Mouse (Mus musculus) lung, postnatal 0 days (tissue): ENCODE data around the gene Ubtf. TPM values are rescaled to one million over a fixed set of nuclear protein-coding genes. Genes with fewer than 3 reads are reported as not detected.

Experiments used
- ATAC-seq: fragments of 200-750 bp; cut with Nextera tagmentation; 2 replicates; pipeline ENCODE4 v1.8.0; 2017; ENCODE audit warnings: moderate library complexity
- DNase-seq: peaks from one replicate; pipeline ENCODE4 v3.0.0-alpha.2; 2016; ENCODE audit warnings: low spot score
- H3K27ac ChIP-seq: fragments of 300-500 bp; sonication (generic); 2 replicates; pipeline ENCODE4 v1.5.1; 2014; ENCODE audit warnings: antibody characterized with exemption, mild to moderate bottlenecking, low read length, mixed read lengths
- H3K27me3 ChIP-seq: fragments of 300-500 bp; sonication (generic); replicated peaks from 2 replicates; pipeline ENCODE4 v1.6.1; 2014; ENCODE audit warnings: low read length, mixed read lengths; ENCODE audit not compliant: insufficient read depth
- H3K36me3 ChIP-seq: fragments of 300-500 bp; sonication (generic); 2 replicates; pipeline ENCODE4 v1.6.1; 2014; ENCODE audit warnings: low read length, mixed read lengths; ENCODE audit not compliant: insufficient read depth
- H3K4me1 ChIP-seq: fragments of 300-500 bp; sonication (generic); 2 replicates; pipeline ENCODE4 v1.6.1; 2014; ENCODE audit warnings: antibody characterized with exemption, low read depth, low read length, mixed read lengths; ENCODE audit not compliant: insufficient read depth
- H3K4me2 ChIP-seq: fragments of 300-500 bp; sonication (generic); replicated peaks from 2 replicates; pipeline ENCODE4 v1.6.1; 2014; ENCODE audit warnings: low read depth, mild to moderate bottlenecking, low read length, moderate library complexity, mixed read lengths
- H3K4me3 ChIP-seq: fragments of 300-500 bp; sonication (generic); 2 replicates; pipeline ENCODE4 v1.5.1; 2014; ENCODE audit warnings: low read depth, low read length
- H3K9ac ChIP-seq: fragments of 300-500 bp; sonication (generic); replicated peaks from 2 replicates; pipeline ENCODE4 v1.6.1; 2014; ENCODE audit warnings: low read depth, mild to moderate bottlenecking
- H3K9me3 ChIP-seq: fragments of 300-500 bp; sonication (generic); 2 replicates; pipeline ENCODE4 v1.6.1; 2016; ENCODE audit warnings: low read length, mixed read lengths
- CTCF ChIP-seq: IDR thresholded peaks from 2 replicates; pipeline ENCODE4 v1.5.1; 2016; ENCODE audit warnings: antibody characterized with exemption, mild to moderate bottlenecking
- EP300 ChIP-seq: IDR thresholded peaks from 2 replicates; pipeline ENCODE4 v1.6.1; 2016; ENCODE audit warnings: antibody characterized with exemption, mild to moderate bottlenecking, control low read depth
- WGBS: fragments of 180-500 bp; shearing (Covaris S2); extraction: QIAGEN DNeasy Blood & Tissue Kit; methylation state at CpG from one replicate; pipeline ENCODE4 v1.1.7; 2014; 5-methylcytosine and 5-hydroxymethylcytosine counted together
- polyA plus RNA-seq: library from polyadenylated mRNA; unstranded; fragments of >200 nt; fragmentation: Nextera tagmentation; extraction: Ambion mirVana; gene quantifications from 2 replicates; pipeline ENCODE4 v1.2.1, GENCODE M21; 2015

Ubtf gene
- polyA plus RNA-seq, 1 experiment from 2014 or later: 53.7 TPM

DNA sequence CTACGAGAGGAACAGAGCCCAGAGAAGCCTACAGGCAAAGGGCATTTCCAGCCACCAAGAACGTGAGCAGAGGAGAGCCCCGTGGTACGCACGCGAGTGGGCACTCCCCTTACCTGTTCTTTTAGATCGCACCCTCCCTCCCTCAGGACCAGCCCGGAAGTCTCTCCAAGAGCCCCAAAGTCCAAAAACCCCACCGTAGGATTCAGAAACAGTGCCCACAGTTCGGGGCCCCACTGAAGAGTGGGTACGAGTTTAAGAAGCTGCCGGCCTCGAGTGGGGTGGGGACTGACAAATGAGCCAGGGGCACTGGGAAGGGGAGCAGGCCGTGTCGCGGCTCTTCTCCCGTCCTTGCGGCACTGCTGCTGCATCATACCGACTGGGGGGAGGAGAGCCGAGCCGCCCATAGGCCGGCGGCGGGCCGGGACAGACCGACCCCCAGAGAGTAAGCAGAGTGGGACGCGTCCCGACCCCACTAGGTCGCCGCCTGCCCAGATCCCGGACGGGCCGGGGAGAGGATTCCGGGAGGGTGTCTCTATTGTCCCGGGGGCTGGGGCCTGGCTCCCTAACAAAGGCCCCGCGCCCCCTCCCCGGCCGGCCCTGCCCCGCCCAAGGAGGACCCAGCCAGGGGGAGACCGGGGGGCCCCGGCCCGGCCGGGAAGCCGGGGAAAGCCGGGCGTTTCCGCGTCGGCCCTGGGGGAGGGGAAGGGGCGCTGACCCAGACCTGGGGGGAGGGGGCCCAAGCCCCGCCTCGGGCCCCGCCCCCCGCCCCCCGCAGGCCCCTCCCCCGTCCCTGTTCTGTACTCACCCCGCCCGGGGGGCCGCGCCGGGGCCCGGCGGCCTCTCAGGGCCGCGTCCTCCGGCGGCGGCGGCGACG, 23.7 kb downstream of the Ubtf start:
- Histone ChIP-seq H3K27me3 (no peaks in the 10 kb centered on the region), H3K27ac (peak overlapping the region; percentile 97), H3K36me3 (peaks cover 20% of the 10 kb centered on the region), H3K4me3 (peak overlapping the region; percentile 88), H3K4me2 (peak overlapping the region; percentile 83), H3K4me1 (peaks cover 6% of the 10 kb centered on the region; the same call in 1 of the 2 replicates), H3K9ac (peak overlapping the region; percentile 87), H3K9me3 (no peaks in the 10 kb centered on the region)
- peak; percentile 38 for ATAC-seq
- DNase-seq: peak; percentile 73
- TF ChIP-seq CTCF (no peak), EP300 (0 out of 2 replicates have a peak, but pooled peaks have one; percentile 16)
- WGBS: under 1% methylated on average over 22 of the region's 73 CpGs

DNA sequence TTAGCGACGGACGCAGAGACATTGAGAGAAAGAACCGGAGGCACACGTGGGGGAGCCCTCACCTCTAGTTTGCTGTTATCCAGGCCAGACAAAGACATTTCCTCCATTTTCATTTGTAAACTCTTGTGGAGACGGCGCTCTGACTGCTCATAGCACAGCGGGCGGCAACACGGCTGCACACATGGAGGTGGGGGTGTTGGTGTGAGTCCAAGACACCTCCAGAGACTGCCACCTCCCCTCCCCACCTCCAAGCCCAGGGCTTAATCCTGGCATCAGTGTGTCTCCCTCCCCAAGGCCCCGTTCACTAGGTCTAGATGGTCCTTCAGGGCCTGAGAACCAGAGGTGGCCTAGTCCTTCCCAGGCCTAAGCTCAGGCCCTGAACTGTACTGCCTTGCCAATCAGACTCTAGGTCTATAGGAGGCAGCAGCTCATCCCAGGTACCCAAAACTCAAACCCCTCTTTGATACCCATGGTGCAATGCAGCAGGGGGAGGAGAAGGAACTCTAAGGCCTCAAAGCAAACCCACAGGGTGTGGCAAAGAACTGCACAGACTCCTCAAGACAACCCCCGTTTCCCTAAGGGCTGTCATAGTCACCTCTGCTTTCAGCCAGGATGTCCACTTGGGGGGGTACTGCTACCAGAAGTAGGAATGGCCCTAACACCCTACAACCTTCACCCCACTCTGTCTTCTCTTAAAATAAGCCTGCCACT, 24.5 kb downstream of the Ubtf start:
- H3K36me3 ChIP-seq: peaks cover 26% of the 10 kb centered on the region
- ATAC-seq (no peak), DNase-seq (peak; percentile 62)
- no peaks in the 10 kb centered on the region for H3K9me3 ChIP-seq
- H3K9ac ChIP-seq: peak overlapping the region; percentile 87; the same call in 1 of the 2 replicates
- 55% methylated on average over 12 of the region's 12 CpGs for WGBS
- H3K27ac ChIP-seq: peak overlapping the region; percentile 97
- H3K4me2 ChIP-seq: peak overlapping the region; percentile 83
- TF ChIP-seq CTCF (peak; percentile 24; the same call in 1 of the 2 replicates), EP300 (no peak)
- peak overlapping the region; percentile 88 for H3K4me3 ChIP-seq
- H3K4me1 ChIP-seq: peaks cover 6% of the 10 kb centered on the region; the same call in 1 of the 2 replicates
- no peaks in the 10 kb centered on the region for H3K27me3 ChIP-seq

DNA sequence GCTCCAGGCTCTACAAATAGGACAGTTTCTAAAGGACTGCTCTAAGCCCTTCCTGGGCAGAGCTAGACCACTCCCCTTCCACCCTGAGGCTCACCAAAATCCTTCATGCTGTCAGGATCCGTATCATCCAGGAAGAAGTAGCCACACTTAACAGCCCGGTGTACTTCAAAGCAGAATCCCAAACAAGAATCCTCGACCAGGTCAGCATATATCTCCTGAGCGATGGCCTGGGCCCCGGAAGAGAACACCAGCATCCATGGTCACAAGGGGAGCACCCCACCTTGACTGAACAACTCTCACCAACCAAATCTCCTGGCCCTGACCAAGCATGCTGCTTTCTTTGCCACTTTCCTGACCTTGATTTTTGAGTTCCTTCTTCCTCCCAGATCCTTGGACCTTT, 25.1 kb downstream of the Ubtf start:
- Histone ChIP-seq H3K9ac (no peak overlapping the region), H3K4me3 (no peak overlapping the region), H3K36me3 (peaks cover 26% of the 10 kb centered on the region), H3K27me3 (no peaks in the 10 kb centered on the region), H3K4me2 (no peak overlapping the region), H3K27ac (no peak overlapping the region), H3K4me1 (peaks cover 6% of the 10 kb centered on the region; the same call in 1 of the 2 replicates), H3K9me3 (no peaks in the 10 kb centered on the region)
- TF ChIP-seq EP300 (no peak), CTCF (no peak)
- ATAC-seq (no peak), DNase-seq (no peak)
- 58% methylated on average over 5 of the region's 5 CpGs for WGBS

DNA sequence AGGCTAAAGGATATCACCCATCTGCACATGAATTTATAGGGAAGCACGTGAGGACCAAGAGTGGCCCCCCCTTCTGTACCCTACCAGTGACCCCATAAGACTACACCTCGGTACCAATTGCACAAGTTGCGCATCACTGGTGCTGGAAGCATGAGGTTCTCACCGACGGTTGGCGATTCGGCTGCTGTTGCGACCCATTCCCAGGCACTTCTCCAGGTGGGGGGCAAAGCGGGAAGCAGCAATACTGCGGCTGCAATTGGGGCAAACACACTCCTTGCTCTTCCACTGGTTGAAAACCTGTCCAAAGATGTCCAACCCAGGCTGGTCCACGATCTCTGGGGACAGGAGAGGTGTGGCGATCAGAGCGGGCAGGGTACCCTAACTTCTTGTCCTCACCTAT, 25.6 kb downstream of the Ubtf start:
- H3K4me1 ChIP-seq: peaks cover 6% of the 10 kb centered on the region; the same call in 1 of the 2 replicates
- ATAC-seq: no peak
- WGBS: 94% methylated on average over 13 of the region's 13 CpGs

DNA sequence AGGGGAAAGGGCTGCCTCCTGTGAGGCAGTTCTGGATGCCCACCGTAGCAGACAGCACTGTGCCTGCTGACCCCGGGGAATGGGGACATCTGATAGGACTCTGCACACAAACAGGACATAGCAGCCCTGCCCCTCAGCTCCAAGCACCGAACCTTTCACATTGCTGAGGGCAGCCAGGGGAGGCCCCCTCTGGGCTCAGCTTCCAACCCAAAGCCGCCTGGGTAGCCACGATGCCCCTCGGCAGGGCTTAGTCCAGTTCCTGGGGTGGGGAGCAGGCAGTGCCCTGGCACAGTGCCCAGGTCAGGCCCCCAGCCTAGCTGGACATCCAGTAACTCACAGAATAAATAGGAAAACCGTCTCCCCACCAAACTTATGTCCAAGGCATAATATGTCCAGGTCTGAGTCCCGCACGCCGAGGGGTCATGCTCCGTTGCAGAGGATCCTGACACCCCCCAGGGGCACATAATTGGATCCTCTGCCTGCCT, 28.4 kb downstream of the Ubtf start:
- TF ChIP-seq CTCF: no peak
- no peak for TF ChIP-seq EP300
- DNase-seq: no peak
- H3K36me3 ChIP-seq: peaks cover 39% of the 10 kb centered on the region
- H3K27me3 ChIP-seq: no peaks in the 10 kb centered on the region
- H3K4me1 ChIP-seq: peaks cover 8% of the 10 kb centered on the region; the same call in 1 of the 2 replicates
- no peak overlapping the region for H3K4me3 ChIP-seq
- H3K27ac ChIP-seq: no peak overlapping the region
- no peak for ATAC-seq
- H3K4me2 ChIP-seq: no peak overlapping the region
- H3K9ac ChIP-seq: no peak overlapping the region
- no peaks in the 10 kb centered on the region for H3K9me3 ChIP-seq
- 78% methylated on average over 11 of the region's 11 CpGs for WGBS

More for the DNA sequence above, 25.6 kb downstream of the Ubtf start:
- H3K4me3 ChIP-seq: no peak overlapping the region
- H3K36me3 ChIP-seq: peaks cover 26% of the 10 kb centered on the region
- no peaks in the 10 kb centered on the region for H3K9me3 ChIP-seq
- TF ChIP-seq EP300 (no peak), CTCF (no peak)
- no peak for DNase-seq
- no peaks in the 10 kb centered on the region for H3K27me3 ChIP-seq
- no peak overlapping the region for H3K9ac ChIP-seq
- no peak overlapping the region for H3K4me2 ChIP-seq
- no peak overlapping the region for H3K27ac ChIP-seq

DNA sequence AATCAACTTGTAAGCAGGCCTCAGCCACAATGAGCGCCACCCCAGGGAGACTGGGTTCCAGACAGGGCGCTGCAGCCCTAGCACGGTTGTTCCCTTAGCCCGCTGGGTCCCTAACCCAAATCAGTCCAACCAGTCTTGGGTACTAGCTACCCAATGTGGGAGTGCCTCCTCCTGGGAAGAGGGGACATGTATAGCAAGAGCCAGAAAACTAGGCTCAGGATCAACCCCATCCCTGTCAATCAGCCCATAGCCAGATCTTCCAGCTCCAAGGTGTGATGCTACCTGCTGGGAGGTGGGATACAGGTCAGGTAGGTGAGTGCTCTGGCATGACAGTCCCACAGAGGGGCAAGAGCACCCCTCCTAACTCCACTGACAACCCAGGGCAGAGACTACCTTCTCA, 29.4 kb downstream of the Ubtf start:
- TF ChIP-seq CTCF: no peak
- TF ChIP-seq EP300: no peak
- no peak for ATAC-seq
- Histone ChIP-seq H3K4me2 (no peak overlapping the region), H3K4me3 (no peak overlapping the region), H3K9ac (no peak overlapping the region), H3K27ac (no peak overlapping the region), H3K4me1 (peaks cover 12% of the 10 kb centered on the region; the same call in 1 of the 2 replicates), H3K36me3 (peaks cover 39% of the 10 kb centered on the region), H3K27me3 (no peaks in the 10 kb centered on the region), H3K9me3 (no peaks in the 10 kb centered on the region)
- 88% methylated on average over 4 of the region's 4 CpGs for WGBS
- DNase-seq: no peak
